ENCODE assay signal across 8 mouse cellular contexts in genomic region chr3:50381160-50381860, GRCm38 (mm10).
DNase-seq lines count a peak whose midpoint lies in the region; ATAC-seq and TF ChIP-seq lines count a peak whose summit lies in the region.

No protein-coding gene starts in this region.

- peaks cover 0 to 2% of the 10 kb centered on the region in 2 experiments; a peak in 2 of 4 replicates for H3K36me3 ChIP-seq in MEL (ENCODE audit: control insufficient read depth in 1 of 2, insufficient read depth in 2 of 2, low read length in 2 of 2)
- H3K36me3 ChIP-seq in lung, embryonic 14.5 days (ENCODE audit: insufficient read depth), result no peaks in the 10 kb centered on the region

- H3K4me1 ChIP-seq in MEL (ENCODE audit: control insufficient read depth in 1 of 2, insufficient read depth in 2 of 2, low read length in 2 of 2), result no peaks in the 10 kb centered on the region
- H3K4me1 ChIP-seq in lung, embryonic 14.5 days (ENCODE audit: insufficient read depth), result no peaks in the 10 kb centered on the region

- ATAC-seq in lung, embryonic 14.5 days (ENCODE audit: insufficient read depth), result peak; percentile 87

- DNase-seq in MEL (ENCODE audit: low read depth, low spot score), result peak; percentile 86
- DNase-seq in cerebellum, adult 18-20 months, result peak; percentile 68 to 81
- DNase-seq in forelimb bud, embryonic 11.5 days (ENCODE audit: low read depth, low spot score), result peak; percentile 92
- peak; percentile 88 for DNase-seq in heart, postnatal 4 days
- DNase-seq in layer of hippocampus, adult 8-10 months (ENCODE audit: low spot score in 2 of 2), result peak; percentile 69 to 91
- DNase-seq in lung, embryonic 14.5 days, result peak; percentile 98
- DNase-seq in ovary, postnatal 14 days (ENCODE audit: low spot score), result peak; percentile 83
- peak; percentile 77 to 90 for DNase-seq in thymus, postnatal 10 days (ENCODE audit: low spot score in 2 of 2)

- no peak overlapping the region for H3K9ac ChIP-seq in MEL (ENCODE audit: control insufficient read depth, low read depth, low read length, poor library complexity, severe bottlenecking)
- peak overlapping the region; percentile 32 for H3K9ac ChIP-seq in lung, embryonic 14.5 days

- peak; percentile 70 to 83 (median 74) for TF ChIP-seq CTCF in MEL (IDR thresholded peaks at IDR 0.05 in 2 of 3, conservative IDR thresholded peaks at IDR 0.05 in 1 of 3; ENCODE audit: control insufficient read depth in 1 of 3, insufficient read depth in 1 of 3, low read depth in 2 of 3, low read length in 3 of 3, poor library complexity in 1 of 3, severe bottlenecking in 1 of 3)
- TF ChIP-seq CTCF in lung, embryonic 14.5 days (IDR thresholded peaks at IDR 0.05; ENCODE audit: low read depth), result peak; percentile 91

- no peak overlapping the region for H3K4me3 ChIP-seq in MEL (ENCODE audit: control insufficient read depth in 1 of 2, insufficient read depth in 1 of 2, low read depth in 2 of 2, low read length in 2 of 2)
- H3K4me3 ChIP-seq in lung, embryonic 14.5 days (ENCODE audit: low read depth, low read length), result peak overlapping the region; percentile 40

- TF ChIP-seq RAD21 in MEL (IDR thresholded peaks at IDR 0.05; ENCODE audit: low read depth, low read length), result peak; percentile 76

- H3K79me2 ChIP-seq in MEL (ENCODE audit: control insufficient read depth, insufficient read depth, low read length, poor library complexity), result no peaks in the 10 kb centered on the region

- H3K27ac ChIP-seq in MEL (ENCODE audit: control insufficient read depth, low read depth, low read length), result no peak overlapping the region
- no peak overlapping the region for H3K27ac ChIP-seq in lung, embryonic 14.5 days (ENCODE audit: low read depth)

- H3K9me3 ChIP-seq in MEL (replicated peaks; ENCODE audit: insufficient read depth, low read length), result no peaks in the 10 kb centered on the region
- no peaks in the 10 kb centered on the region for H3K9me3 ChIP-seq in lung, embryonic 14.5 days (ENCODE audit: low read depth, low read length)

- H3K27me3 ChIP-seq in MEL (ENCODE audit: control insufficient read depth in 1 of 2, insufficient read depth in 2 of 2, low read length in 2 of 2), result no peaks in the 10 kb centered on the region
- H3K27me3 ChIP-seq in lung, embryonic 14.5 days (ENCODE audit: insufficient read depth, low read length), result no peaks in the 10 kb centered on the region

- TF ChIP-seq POLR2A in MEL (IDR thresholded peaks at IDR 0.05; ENCODE audit: control insufficient read depth in 1 of 2, insufficient read depth in 1 of 2, low read depth in 1 of 2, low read length in 2 of 2, poor library complexity in 1 of 2), result no peak

- TF ChIP-seq EP300 in MEL (IDR thresholded peaks at IDR 0.05; ENCODE audit: low read depth in 1 of 2, low read length in 2 of 2), result no peak

- H3K4me2 ChIP-seq in lung, embryonic 14.5 days, result peak overlapping the region; percentile 67

- 13% methylated on average over 10 of the region's 10 CpGs for WGBS in lung, embryonic 14.5 days

TF ChIP-seq in MEL, 35 proteins besides CTCF, POLR2A, EP300 and RAD21:
- TF ChIP-seq SMC3 (IDR thresholded peaks at IDR 0.05; ENCODE audit: low read depth, low read length) (peak; percentile 69), CHD2 (IDR thresholded peaks at IDR 0.05; ENCODE audit: low read length) (no peak), SIN3A (IDR thresholded peaks at IDR 0.05; ENCODE audit: low read length) (no peak), MYB (IDR thresholded peaks at IDR 0.05; ENCODE audit: low read depth, low read length) (no peak), ZNF384 (IDR thresholded peaks at IDR 0.05; ENCODE audit: low read depth, low read length) (peak; percentile 81), ZC3H11A (IDR thresholded peaks at IDR 0.05; ENCODE audit: low read depth, low read length) (peak; percentile 48; the same call in 1 of the 2 replicates), NRF1 (IDR thresholded peaks at IDR 0.05; ENCODE audit: insufficient read depth, low read depth, low read length, poor library complexity, severe bottlenecking) (no peak)
